8 mouse cellular contexts compared by ENCODE assay signal in the genomic region with DNA sequence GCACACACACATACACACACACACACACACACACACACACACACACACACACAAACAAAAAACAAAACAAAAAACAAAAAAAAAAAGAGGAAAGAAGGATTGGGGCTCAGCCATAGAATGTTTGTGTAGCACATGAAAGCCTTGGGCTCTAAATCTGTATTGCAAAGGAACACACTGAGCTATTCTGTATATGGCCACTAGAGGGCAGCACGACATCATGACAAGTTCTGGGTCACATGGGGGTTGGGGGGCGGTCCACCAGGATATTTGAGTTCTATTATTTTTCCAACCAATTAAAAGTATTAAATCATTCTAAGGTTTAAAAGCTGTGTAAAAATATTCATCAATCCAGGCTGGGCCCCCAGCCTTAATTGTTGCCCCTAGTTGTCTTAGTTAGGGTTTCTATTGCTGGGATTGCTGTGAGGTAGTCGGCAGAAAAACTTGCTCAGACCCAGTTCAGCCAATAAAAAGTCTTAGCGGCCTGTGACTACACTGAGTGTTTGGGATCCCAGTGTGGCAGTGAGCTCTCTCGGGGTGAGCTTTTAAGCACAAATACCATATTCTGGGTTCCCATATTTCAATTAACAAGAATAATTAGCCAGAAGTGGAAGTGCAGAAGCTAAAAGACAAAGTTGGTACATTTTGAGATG. TPM values are rescaled to one million over a fixed set of nuclear protein-coding genes. Genes with fewer than 3 reads are reported as not detected.
DNase-seq lines count a peak whose midpoint lies in the region; ATAC-seq lines count a peak whose summit lies in the region.

No protein-coding gene starts in this region.

- ATAC-seq in hindbrain, embryonic 13.5 days (ENCODE audit: low FRiP score): no peak
- no peak for ATAC-seq in intestine, embryonic 16.5 days
- ATAC-seq in midbrain, embryonic 15.5 days (replicated peaks): peak; percentile 70

- intact Hi-C loops in left cerebral cortex, postnatal 25 days (cut with DNase I): loop anchor here (1.0 to 5.0 kb wide), 2 partner anchors 134 to 394 kb away; no protein-coding TSS in a partner anchor

- H3K4me2 ChIP-seq in hindbrain, embryonic 13.5 days: no peak overlapping the region
- 0 out of 2 replicates have a peak overlapping the region, but pooled peaks have one; percentile 27 for H3K4me2 ChIP-seq in intestine, embryonic 16.5 days (ENCODE audit: low read depth, low read length)
- no peak overlapping the region; the same call in 1 of the 2 replicates for H3K4me2 ChIP-seq in midbrain, embryonic 15.5 days

- no peak overlapping the region for H3K27ac ChIP-seq in hindbrain, embryonic 10.5 days
- H3K27ac ChIP-seq in hindbrain, embryonic 13.5 days: no peak overlapping the region
- H3K27ac ChIP-seq in intestine, embryonic 16.5 days (ENCODE audit: low read length): no peak overlapping the region
- no peak overlapping the region for H3K27ac ChIP-seq in midbrain, embryonic 15.5 days

- peak; percentile 69 for DNase-seq in hindbrain, embryonic 10.5 days (ENCODE audit: low spot score)
- DNase-seq in cerebellum, postnatal 36 days: peak; percentile 41 to 43
- peak; percentile 78 for DNase-seq in gastrocnemius, adult 18-20 months (ENCODE audit: low spot score)
- peak; percentile 78 to 81 for DNase-seq in left cerebral cortex, postnatal 25 days (ENCODE audit: low spot score in 2 of 2)
- DNase-seq in spleen, postnatal 36 days (ENCODE audit: low spot score in 2 of 2): peak; percentile 15 to 39

- H3K36me3 ChIP-seq in hindbrain, embryonic 10.5 days: no peaks in the 10 kb centered on the region
- no peaks in the 10 kb centered on the region for H3K36me3 ChIP-seq in hindbrain, embryonic 13.5 days
- no peaks in the 10 kb centered on the region for H3K36me3 ChIP-seq in intestine, embryonic 16.5 days (ENCODE audit: control insufficient read depth, insufficient read depth, low read length)
- H3K36me3 ChIP-seq in midbrain, embryonic 15.5 days (replicated peaks): no peaks in the 10 kb centered on the region

- WGBS in hindbrain, embryonic 10.5 days: 30% methylated on average over 5 of the region's 5 CpGs
- WGBS in hindbrain, embryonic 13.5 days: 30% methylated on average over 5 of the region's 5 CpGs
- WGBS in intestine, embryonic 16.5 days: 17% methylated on average over 5 of the region's 5 CpGs
- WGBS in midbrain, embryonic 15.5 days: 26% methylated on average over 5 of the region's 5 CpGs

- H3K4me1 ChIP-seq in hindbrain, embryonic 10.5 days (replicated peaks): no peaks in the 10 kb centered on the region
- no peaks in the 10 kb centered on the region for H3K4me1 ChIP-seq in hindbrain, embryonic 13.5 days (replicated peaks)
- H3K4me1 ChIP-seq in intestine, embryonic 16.5 days (ENCODE audit: control insufficient read depth, insufficient read depth, low read length): no peaks in the 10 kb centered on the region
- no peaks in the 10 kb centered on the region for H3K4me1 ChIP-seq in midbrain, embryonic 15.5 days

- H3K4me3 ChIP-seq in hindbrain, embryonic 10.5 days: no peak overlapping the region
- no peak overlapping the region for H3K4me3 ChIP-seq in hindbrain, embryonic 13.5 days
- H3K4me3 ChIP-seq in intestine, embryonic 16.5 days (ENCODE audit: low read length): no peak overlapping the region
- no peak overlapping the region for H3K4me3 ChIP-seq in midbrain, embryonic 15.5 days

- no peaks in the 10 kb centered on the region for H3K9me3 ChIP-seq in hindbrain, embryonic 10.5 days
- no peaks in the 10 kb centered on the region for H3K9me3 ChIP-seq in hindbrain, embryonic 13.5 days
- H3K9me3 ChIP-seq in intestine, embryonic 16.5 days (ENCODE audit: control insufficient read depth, low read length): no peaks in the 10 kb centered on the region
- no peaks in the 10 kb centered on the region for H3K9me3 ChIP-seq in midbrain, embryonic 15.5 days

- no peaks in the 10 kb centered on the region for H3K27me3 ChIP-seq in hindbrain, embryonic 10.5 days (ENCODE audit: insufficient read depth, poor library complexity, severe bottlenecking)
- H3K27me3 ChIP-seq in hindbrain, embryonic 13.5 days: no peaks in the 10 kb centered on the region
- no peaks in the 10 kb centered on the region for H3K27me3 ChIP-seq in intestine, embryonic 16.5 days (replicated peaks; ENCODE audit: control insufficient read depth, insufficient read depth, low read length)
- no peaks in the 10 kb centered on the region for H3K27me3 ChIP-seq in midbrain, embryonic 15.5 days (replicated peaks)

- H3K9ac ChIP-seq in hindbrain, embryonic 13.5 days: no peak overlapping the region
- peak overlapping the region; percentile 40 for H3K9ac ChIP-seq in intestine, embryonic 16.5 days (ENCODE audit: low read depth, low read length)
- H3K9ac ChIP-seq in midbrain, embryonic 15.5 days: no peak overlapping the region

RNA-seq across cellular contexts. Expression of a gene that starts 16.0 kb away (rescaled TPM):
- polyA plus RNA-seq in hindbrain, embryonic 10.5 days (2016; fragmentation: Nextera tagmentation; extraction: Ambion mirVana): 3.3 and 3.9 TPM in 2 replicates
- polyA plus RNA-seq in hindbrain, embryonic 13.5 days (2015; fragmentation: Nextera tagmentation; extraction: Ambion mirVana): 4.5 and 6.4 TPM in 2 replicates
- total RNA-seq in gastrocnemius, adult 18-20 months (2021): 10 to 100 TPM in 1 of 2 experiments, 1 to 10 TPM in 1; 9.5 to 19.4 TPM
- polyA plus RNA-seq in intestine, embryonic 16.5 days (2015; fragmentation: Nextera tagmentation; extraction: Ambion mirVana): 14.5 and 17.3 TPM in 2 replicates
- 10 to 100 TPM; 17.3 to 17.7 TPM for total RNA-seq in left cerebral cortex, postnatal 25 days (2021)
- 3.6 and 3.7 TPM in 2 replicates for polyA plus RNA-seq in midbrain, embryonic 15.5 days (2015; fragmentation: Nextera tagmentation; extraction: Ambion mirVana)

Comparison
In these comparisons a context has a peak if more than half of its experiments do, and no peak if none do; other contexts are left out.
1. DNase-seq: peak in every context shown above with its lines; median percentile 80 in left cerebral cortex, postnatal 25 days; 78 in gastrocnemius, adult 18-20 months; 69 in hindbrain, embryonic 10.5 days; 42 in cerebellum, postnatal 36 days; 27 in spleen, postnatal 36 days.